Mouse (Mus musculus) ovary, adult 18-20 months (tissue): Measurements from ENCODE around the gene Mydgf.

Experiments used
- DNase-seq: peaks from one replicate; pipeline ENCODE4 v3.0.0; 2022; ENCODE audit warnings: low spot score, mixed read lengths

Gene Mydgf

DNA sequence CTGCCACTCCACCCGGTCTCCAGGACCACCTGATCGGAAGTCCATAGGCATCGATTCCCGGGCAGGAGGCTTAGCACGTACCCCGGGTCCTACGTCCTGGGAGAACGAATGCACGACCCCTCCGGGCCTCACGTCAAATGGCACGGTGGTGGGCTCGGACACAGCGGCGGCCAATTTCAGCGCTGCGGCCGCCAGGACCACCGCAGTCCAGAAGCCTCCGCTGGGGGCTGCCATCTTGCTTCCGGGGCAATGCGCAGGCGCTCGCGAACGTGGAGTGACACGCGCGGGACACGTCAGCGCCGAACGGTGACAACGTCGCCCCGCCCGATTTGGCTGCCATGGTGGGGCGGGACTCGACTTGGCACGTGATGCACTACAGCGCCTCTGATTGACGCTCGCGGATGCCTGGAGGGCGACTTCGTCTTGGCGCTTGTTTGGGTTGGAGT is at the start of gene Mydgf:
Gene Mydgf, minus strand, starts transcription at position 263 of the 446 bp plus-strand sequence.
- DNase-seq: peak; percentile 91

- DNase-seq: no peak
Measured at GRCm38 (mm10) chr17:56233389-56233788, 49.7 kb upstream of the Mydgf start.

- no peak for DNase-seq
Measured at GRCm38 (mm10) chr17:56229943-56230342, 46.2 kb upstream of the Mydgf start.

- no peak for DNase-seq
Measured at GRCm38 (mm10) chr17:56226566-56226965, 42.8 kb upstream of the Mydgf start.

GRCm38 (mm10) chr17:56224916-56225315 is 41.2 kb upstream of the Mydgf start:
- no peak for DNase-seq

- no peak for DNase-seq
Measured at GRCm38 (mm10) chr17:56219805-56220204, 36.1 kb upstream of the Mydgf start.

DNA sequence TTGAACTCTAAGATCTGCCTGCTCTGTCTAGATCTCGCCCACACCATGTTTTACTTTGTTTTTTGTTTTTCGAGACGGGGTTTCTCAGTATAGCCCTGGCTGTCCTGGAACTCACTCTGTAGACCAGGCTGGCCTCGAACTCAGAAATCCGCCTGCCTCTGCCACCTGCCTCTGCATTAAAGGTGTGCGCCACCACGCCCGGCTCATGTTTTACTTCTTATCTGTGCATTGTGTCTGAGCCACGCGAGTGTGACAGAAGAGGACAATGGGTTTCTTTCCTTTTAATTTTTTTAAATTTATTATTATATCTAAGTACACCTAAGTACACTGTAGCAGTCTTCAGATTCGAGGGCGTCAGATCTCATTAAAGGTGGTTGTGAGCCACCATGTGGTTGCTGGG is 35.5 kb upstream of the Mydgf start:
- no peak for DNase-seq

DNA sequence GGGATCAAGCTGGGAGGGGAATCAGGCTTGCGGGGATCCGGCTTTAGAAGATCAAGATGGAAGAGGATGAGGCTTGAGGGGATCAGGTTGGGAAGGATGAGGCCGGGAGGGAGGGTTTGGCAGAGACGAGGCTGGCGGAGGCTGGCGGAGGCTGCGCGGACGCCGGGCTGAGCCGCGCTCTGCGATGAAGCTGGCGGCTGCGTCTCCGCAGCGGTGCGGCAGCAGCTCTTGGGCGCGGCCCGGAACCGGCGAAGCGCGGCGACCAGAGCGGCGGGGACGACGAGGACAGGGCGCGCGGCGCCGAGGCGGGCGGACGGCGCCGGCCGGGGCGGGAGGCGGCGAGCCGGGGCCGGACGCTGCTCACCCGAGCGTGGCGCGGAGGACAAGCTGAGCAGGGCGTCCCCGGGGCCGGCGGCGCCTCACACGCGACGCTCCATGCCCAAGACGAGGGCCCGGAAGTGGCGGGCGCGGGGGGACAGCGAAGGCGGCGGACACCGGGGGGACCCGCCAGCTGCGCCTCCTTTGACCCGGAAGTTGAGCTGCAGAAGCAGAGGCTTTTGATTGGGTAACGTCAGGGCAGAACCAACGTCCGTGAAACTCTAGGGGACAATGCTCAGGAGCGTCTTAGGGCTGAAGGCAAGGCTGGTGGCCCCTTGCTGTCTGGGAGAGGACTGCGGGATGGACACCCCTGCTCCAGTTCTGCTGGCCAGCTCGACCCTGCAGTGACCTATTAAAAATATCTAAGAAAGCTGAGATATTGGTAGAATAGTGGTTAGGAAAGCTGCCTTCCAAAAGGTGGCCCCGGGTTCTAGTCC is 34.9 kb upstream of the Mydgf start, which contains the start of gene Dpp9:
Gene Dpp9, minus strand, starts transcription at position 529 of the 815 bp plus-strand sequence.
- peak; percentile 92 for DNase-seq

- no peak for DNase-seq
Measured at GRCm38 (mm10) chr17:56217670-56218069, 34.0 kb upstream of the Mydgf start.

DNA sequence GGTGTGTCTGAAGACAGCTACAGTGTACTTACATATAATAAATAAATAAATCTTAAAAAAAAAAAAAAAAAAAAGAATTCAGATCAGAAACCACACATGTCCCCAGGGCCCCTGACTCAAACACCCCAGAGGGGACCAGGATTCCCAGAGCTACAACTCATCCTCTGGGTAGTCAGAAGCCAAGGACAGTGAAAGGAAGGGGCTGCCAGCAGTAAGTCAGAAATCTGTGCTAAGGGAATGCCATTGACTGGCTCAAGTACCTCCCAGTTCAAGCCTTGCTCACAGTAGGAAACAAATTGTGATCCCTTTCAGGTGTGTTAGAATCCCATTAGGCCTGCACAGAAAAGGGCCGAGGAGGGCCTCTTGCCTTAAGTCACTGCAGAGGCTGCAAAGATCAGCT is 30.5 kb upstream of the Mydgf start:
- DNase-seq: no peak

DNA sequence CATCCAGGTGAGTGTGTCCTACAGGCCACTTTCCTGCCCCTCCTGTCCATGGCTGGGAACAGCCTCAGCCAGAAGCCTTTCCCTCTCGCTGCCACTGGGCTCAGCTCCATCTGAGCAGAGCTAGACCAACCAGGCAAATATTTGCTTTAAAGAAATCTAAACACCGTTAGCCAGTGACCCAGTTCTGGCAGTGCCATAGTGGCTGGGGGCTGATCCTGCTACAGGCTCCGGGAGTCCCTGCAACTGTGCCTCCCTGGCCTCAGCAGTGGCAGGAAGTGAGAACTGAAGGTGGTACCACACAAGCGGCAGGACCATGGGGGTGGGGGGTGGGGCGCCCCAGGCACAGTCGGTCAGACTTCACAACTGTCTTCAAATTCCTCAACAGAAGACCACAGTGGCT is 29.0 kb upstream of the Mydgf start:
- DNase-seq: no peak

DNA sequence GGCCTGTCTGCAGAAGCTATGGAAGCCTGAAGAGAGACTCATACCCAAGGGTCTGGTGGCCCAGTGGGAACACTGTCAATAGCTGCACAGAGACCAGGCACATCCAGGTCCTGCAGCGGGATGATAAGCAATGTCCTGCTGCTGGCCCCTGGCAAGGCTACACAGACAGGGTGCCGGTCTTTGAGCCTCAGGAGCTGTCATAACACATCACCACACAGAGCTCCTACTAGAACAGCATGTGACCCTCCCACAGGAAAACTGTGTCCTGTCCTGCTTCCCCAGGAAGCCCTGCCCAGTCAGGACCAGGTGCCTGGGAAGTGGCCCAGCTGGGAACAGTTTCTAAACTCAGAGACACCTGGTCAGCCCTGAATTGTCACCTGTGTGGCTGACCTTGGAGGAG is 27.4 kb upstream of the Mydgf start:
- no peak for DNase-seq

- DNase-seq: no peak
Measured at GRCm38 (mm10) chr17:56208821-56209220, 25.1 kb upstream of the Mydgf start.

- DNase-seq: no peak
Measured at GRCm38 (mm10) chr17:56207963-56208530, 24.3 kb upstream of the Mydgf start.

DNA sequence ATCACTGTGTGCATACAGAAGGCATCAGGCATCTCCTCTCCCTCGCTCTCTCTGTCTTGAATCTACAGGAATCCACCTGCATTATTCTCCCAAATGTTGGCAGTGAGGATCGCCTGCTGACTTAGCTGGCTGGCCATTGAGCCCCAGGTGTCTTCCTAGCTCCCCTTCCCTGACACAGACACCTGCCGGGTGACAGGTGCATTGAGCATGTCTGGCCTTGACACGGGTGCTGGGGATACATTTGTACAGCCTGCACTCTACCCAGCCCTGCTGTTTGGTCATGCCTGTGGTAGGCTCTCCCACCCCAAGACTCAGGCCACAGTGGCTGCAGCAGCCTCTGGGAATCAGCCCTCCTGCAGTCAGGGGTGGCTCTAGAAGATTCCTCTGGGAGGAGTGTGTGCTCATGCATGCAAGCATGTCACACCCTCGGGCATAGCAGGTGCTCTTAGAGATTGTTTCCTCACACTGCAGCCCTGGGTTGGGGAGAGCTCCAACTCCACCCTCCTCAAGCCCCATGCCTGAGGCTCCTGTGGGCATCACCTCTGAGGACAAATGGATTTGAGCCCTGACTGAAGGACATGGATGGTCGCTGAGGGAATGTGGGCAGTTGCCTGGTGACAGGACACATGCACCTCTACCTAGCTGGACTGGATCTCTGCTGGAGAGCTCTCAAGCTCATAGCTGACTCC is 23.4 kb upstream of the Mydgf start:
- no peak for DNase-seq

GRCm38 (mm10) chr17:56206276-56206884 is 22.7 kb upstream of the Mydgf start:
- DNase-seq: no peak

- DNase-seq: no peak
Measured at GRCm38 (mm10) chr17:56203729-56204128, 20.0 kb upstream of the Mydgf start.

- DNase-seq: no peak
Measured at GRCm38 (mm10) chr17:56202476-56202875, 18.8 kb upstream of the Mydgf start.

GRCm38 (mm10) chr17:56201642-56202041 is 17.9 kb upstream of the Mydgf start:
- no peak for DNase-seq

DNA sequence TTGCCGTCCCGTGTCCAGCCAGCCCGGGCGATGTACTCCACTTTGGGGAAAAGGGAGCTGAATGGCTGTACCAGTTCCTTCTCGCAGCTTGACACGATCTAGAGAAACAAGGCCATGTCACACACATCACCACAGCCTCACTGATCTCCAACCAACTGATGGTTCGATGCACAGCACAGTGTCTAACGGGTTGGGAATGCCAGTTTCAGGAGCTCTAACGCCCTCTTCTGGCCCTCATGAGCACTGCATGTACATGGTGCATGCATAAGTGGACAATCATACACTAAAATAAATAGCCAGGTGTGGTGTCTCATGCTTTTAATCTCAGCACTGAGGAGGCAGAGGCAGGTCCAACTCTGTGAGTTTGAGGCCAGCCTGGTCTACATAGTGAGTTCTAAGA is 16.9 kb upstream of the Mydgf start:
- no peak for DNase-seq

GRCm38 (mm10) chr17:56196860-56197259 is 13.1 kb upstream of the Mydgf start:
- DNase-seq: no peak

- no peak for DNase-seq
Measured at GRCm38 (mm10) chr17:56194765-56195164, 11.0 kb upstream of the Mydgf start.

- no peak for DNase-seq
Measured at GRCm38 (mm10) chr17:56194357-56194756, 10.6 kb upstream of the Mydgf start.
